Mouse (Mus musculus): ENCODE measurements at regions not wholly inside any gene's neighbourhood (a gene's known extent, or its start where the extent isn't known, plus 50 kb on each side); places are given as distances from the start of the nearest gene placed in this dataset.

DNA sequence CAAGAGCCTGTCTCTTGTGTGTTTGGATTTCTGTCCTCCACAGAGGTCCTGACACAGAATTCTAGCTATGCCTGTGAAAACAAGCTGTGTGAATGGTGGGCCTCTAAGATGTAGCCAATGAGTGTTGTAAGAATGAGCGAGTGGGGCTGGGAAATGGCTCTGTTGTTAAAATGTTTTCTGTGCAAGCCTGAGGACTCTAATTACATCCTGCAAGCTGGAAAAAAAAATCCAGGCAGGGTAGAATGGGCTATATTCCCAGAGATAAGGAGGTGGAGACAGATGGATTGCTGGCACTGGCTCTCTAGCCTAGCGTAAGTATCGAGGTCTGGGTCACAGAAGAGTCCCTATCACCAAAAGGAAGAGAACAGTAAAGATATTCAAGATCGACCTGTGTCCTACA is 731.5 kb upstream of the Adgrl2 start:
- TF ChIP-seq CTCF (conservative IDR thresholded peaks at IDR 0.05; ENCODE audit: low read length) (no peak), POU5F1 (IDR thresholded peaks at IDR 0.05; ENCODE audit: borderline replicate concordance, low read length) (no peak), NANOG (IDR thresholded peaks at IDR 0.05; ENCODE audit: borderline replicate concordance, low read length) (no peak)
